Mouse (Mus musculus): ENCODE results near the gene Laptm5.

DNA sequence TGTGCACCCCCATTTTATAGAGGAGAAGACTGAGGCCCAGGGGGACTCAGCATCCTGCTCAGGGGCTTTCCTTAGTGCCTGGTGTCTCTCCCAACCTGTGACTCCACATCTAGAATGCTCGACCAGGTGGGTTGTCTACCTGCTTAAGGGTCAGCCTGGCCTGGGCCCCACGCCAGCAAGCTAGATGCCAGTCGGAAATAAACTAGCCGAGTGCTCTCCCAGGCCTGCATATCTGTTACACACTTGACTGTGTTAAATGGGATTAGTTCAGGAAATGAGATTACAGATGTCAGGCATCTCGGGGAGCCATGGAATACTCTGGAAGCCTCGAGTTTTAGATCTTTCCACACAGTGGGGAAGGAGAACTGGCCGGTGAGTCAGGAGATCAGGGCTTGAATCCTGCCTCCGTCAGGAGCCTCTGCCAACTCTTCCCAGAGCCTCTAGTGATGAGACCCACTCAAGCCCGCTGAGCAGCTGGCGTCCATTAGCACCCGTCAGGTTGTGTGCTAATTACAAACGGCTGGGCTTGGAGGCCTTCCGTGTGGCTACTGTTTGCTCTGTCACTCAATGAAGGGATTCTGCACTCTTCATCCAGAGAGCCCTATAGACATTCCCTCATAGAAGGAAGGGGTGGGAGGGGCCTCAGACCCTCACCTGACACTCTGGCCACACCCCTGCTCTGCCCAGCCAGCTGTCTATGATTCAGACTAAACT, 28.9 kb upstream of the Laptm5 start:
- TF ChIP-seq GATA1 (IDR thresholded peaks at IDR 0.05; ENCODE audit: low read depth, low read length) (no peak), MAX (IDR thresholded peaks at IDR 0.05; ENCODE audit: low read length) (no peak)

Measured in MEL (cell line).